8 mouse cellular contexts compared by ENCODE assay signal in the genomic region with DNA sequence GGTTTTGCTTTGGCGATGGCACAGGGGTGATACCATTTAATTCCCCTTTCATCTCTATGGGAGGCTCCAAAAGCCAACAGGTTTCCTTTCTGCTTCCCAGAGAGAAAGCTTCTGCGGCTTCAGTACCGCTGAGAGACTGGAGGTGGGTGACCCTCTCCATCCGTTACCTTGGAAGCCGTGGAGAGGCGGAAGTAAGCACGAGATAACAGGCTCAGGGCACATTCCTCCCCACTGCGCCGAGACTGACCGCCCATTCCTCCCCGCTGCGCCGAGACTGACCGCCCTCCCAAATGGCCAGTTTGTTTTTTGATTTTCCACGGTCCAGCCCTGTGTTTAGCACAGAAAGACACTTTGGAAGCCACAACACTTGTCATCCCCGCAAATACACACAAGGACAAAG. TPM values are rescaled to one million over a fixed set of nuclear protein-coding genes. Genes with fewer than 3 reads are reported as not detected.
DNase-seq lines count a peak whose midpoint lies in the region; ATAC-seq and TF ChIP-seq lines count a peak whose summit lies in the region.

No protein-coding gene starts in this region.

- TF ChIP-seq EP300 in liver, embryonic 14.5 days (IDR thresholded peaks at IDR 0.05; ENCODE audit: low read depth) = no peak

- H3K9ac ChIP-seq in kidney, embryonic 14.5 days (ENCODE audit: low read depth, low read length) = no peak overlapping the region
- peak overlapping the region; percentile 42 for H3K9ac ChIP-seq in heart, embryonic 14.5 days (ENCODE audit: low read length)
- no peak overlapping the region for H3K9ac ChIP-seq in liver, embryonic 14.5 days (replicated peaks)
- H3K9ac ChIP-seq in neural tube, embryonic 13.5 days = peak overlapping the region; percentile 31; the same call in 1 of the 2 replicates

- no peak overlapping the region for H3K27ac ChIP-seq in kidney, embryonic 14.5 days (ENCODE audit: low read depth, low read length)
- no peak overlapping the region for H3K27ac ChIP-seq in heart, embryonic 14.5 days (replicated peaks in 1 of 2; ENCODE audit: control insufficient read depth in 1 of 2, insufficient read depth in 1 of 2, low read depth in 2 of 2, low read length in 2 of 2)
- no peak overlapping the region for H3K27ac ChIP-seq in liver, embryonic 14.5 days
- no peak overlapping the region for H3K27ac ChIP-seq in neural tube, embryonic 13.5 days (replicated peaks)

- peak overlapping the region; percentile 3; the same call in 1 of the 2 replicates for H3K4me3 ChIP-seq in kidney, embryonic 14.5 days (ENCODE audit: low read length)
- peak overlapping the region; percentile 31 to 34 for H3K4me3 ChIP-seq in heart, embryonic 14.5 days (ENCODE audit: control insufficient read depth in 1 of 2, insufficient read depth in 1 of 2, low read depth in 1 of 2, low read length in 2 of 2)
- no peak overlapping the region for H3K4me3 ChIP-seq in liver, embryonic 14.5 days (ENCODE audit: insufficient read depth in 1 of 2, low read depth in 2 of 2, low read length in 2 of 2)
- H3K4me3 ChIP-seq in neural tube, embryonic 13.5 days = 0 out of 2 replicates have a peak overlapping the region, but pooled peaks have one; percentile 8

- H3K4me1 ChIP-seq in kidney, embryonic 14.5 days (ENCODE audit: control insufficient read depth, insufficient read depth, low read length) = no peaks in the 10 kb centered on the region
- H3K4me1 ChIP-seq in heart, embryonic 14.5 days (ENCODE audit: control insufficient read depth in 2 of 2, insufficient read depth in 2 of 2, low read length in 2 of 2) = peaks cover 5 to 10% of the 10 kb centered on the region in 2 experiments; a peak in 3 of 4 replicates
- peaks cover 0 to 2% of the 10 kb centered on the region in 2 experiments; a peak in 1 of 4 replicates for H3K4me1 ChIP-seq in liver, embryonic 14.5 days (replicated peaks; ENCODE audit: control insufficient read depth in 2 of 2, insufficient read depth in 2 of 2, low read length in 1 of 2)
- H3K4me1 ChIP-seq in neural tube, embryonic 13.5 days (replicated peaks) = peaks cover 30% of the 10 kb centered on the region

- intact Hi-C loops in left cerebral cortex, postnatal 10 days (cut with DNase I) = loop anchor here (5.0 to 10.0 kb wide), 2 partner anchors 47 to 145 kb away; no protein-coding TSS in a partner anchor

- H3K4me2 ChIP-seq in kidney, embryonic 14.5 days (replicated peaks; ENCODE audit: low read depth, low read length) = no peak overlapping the region; the same call in 1 of the 2 replicates
- peak overlapping the region; percentile 68 for H3K4me2 ChIP-seq in heart, embryonic 14.5 days (ENCODE audit: low read length)
- H3K4me2 ChIP-seq in liver, embryonic 14.5 days (ENCODE audit: low read depth) = peak overlapping the region; percentile 36; the same call in 1 of the 2 replicates
- peak overlapping the region; percentile 41 for H3K4me2 ChIP-seq in neural tube, embryonic 13.5 days

- no peak for TF ChIP-seq CTCF in liver, embryonic 14.5 days (IDR thresholded peaks at IDR 0.05; ENCODE audit: low read depth)

- no peaks in the 10 kb centered on the region for H3K36me3 ChIP-seq in kidney, embryonic 14.5 days (ENCODE audit: control insufficient read depth, insufficient read depth, low read length)
- H3K36me3 ChIP-seq in heart, embryonic 14.5 days (ENCODE audit: control insufficient read depth, insufficient read depth, low read length) = no peaks in the 10 kb centered on the region
- no peaks in the 10 kb centered on the region for H3K36me3 ChIP-seq in liver, embryonic 14.5 days (replicated peaks; ENCODE audit: control insufficient read depth, insufficient read depth, low read depth)
- H3K36me3 ChIP-seq in neural tube, embryonic 13.5 days = no peaks in the 10 kb centered on the region

- under 1% methylated on average over 16 of the region's 16 CpGs for WGBS in kidney, embryonic 14.5 days
- 1% methylated on average over 16 of the region's 16 CpGs for WGBS in heart, embryonic 14.5 days
- under 1% methylated on average over 16 of the region's 16 CpGs for WGBS in liver, embryonic 14.5 days (ENCODE audit: insufficient replicate concordance)
- under 1% methylated on average over 16 of the region's 16 CpGs for WGBS in neural tube, embryonic 13.5 days

- no peak for DNase-seq in kidney, postnatal 36 days
- no peak for DNase-seq in liver, embryonic 14.5 days (ENCODE audit: low read depth in 3 of 3, low spot score in 3 of 3)
- no peak for DNase-seq in left cerebral cortex, postnatal 10 days (ENCODE audit: extremely low spot score in 1 of 2, low spot score in 2 of 2)

- no peak for ATAC-seq in kidney, embryonic 14.5 days (ENCODE audit: low FRiP score, low TSS enrichment)
- ATAC-seq in heart, embryonic 14.5 days (ENCODE audit: insufficient number of reproducible peaks, insufficient read depth, low FRiP score, low read depth) = no peak
- ATAC-seq in liver, embryonic 14.5 days (ENCODE audit: insufficient read depth) = no peak
- ATAC-seq in neural tube, embryonic 13.5 days (ENCODE audit: low read depth) = no peak
- ATAC-seq in inflammation-experienced regulatory T-cells, adult 6 months = no peak
- ATAC-seq in CD4-positive, CD25-positive, alpha-beta regulatory T cell, adult 4 months = no peak

- H3K9me3 ChIP-seq in kidney, embryonic 14.5 days (ENCODE audit: control insufficient read depth, low read length) = no peaks in the 10 kb centered on the region
- H3K9me3 ChIP-seq in heart, embryonic 14.5 days (ENCODE audit: control insufficient read depth, low read length) = no peaks in the 10 kb centered on the region
- no peaks in the 10 kb centered on the region for H3K9me3 ChIP-seq in liver, embryonic 14.5 days (ENCODE audit: control insufficient read depth, low read length)
- no peaks in the 10 kb centered on the region for H3K9me3 ChIP-seq in neural tube, embryonic 13.5 days

- H3K27me3 ChIP-seq in kidney, embryonic 14.5 days (ENCODE audit: control insufficient read depth, insufficient read depth, low read length) = peaks cover 62% of the 10 kb centered on the region
- peaks cover 3% of the 10 kb centered on the region; the same call in 1 of the 2 replicates for H3K27me3 ChIP-seq in heart, embryonic 14.5 days (ENCODE audit: control insufficient read depth, insufficient read depth, low read length)
- H3K27me3 ChIP-seq in liver, embryonic 14.5 days (ENCODE audit: control insufficient read depth, insufficient read depth, low read length) = peaks cover 11% of the 10 kb centered on the region
- peaks cover 99% of the 10 kb centered on the region for H3K27me3 ChIP-seq in neural tube, embryonic 13.5 days

RNA-seq across cellular contexts. Expression of gene Olig2, which starts 55.4 kb away (rescaled TPM):
- not detected in 2 replicates for polyA plus RNA-seq in kidney, embryonic 14.5 days (2014; fragmentation: Nextera tagmentation; extraction: Ambion mirVana)
- not detected in 2 replicates for polyA plus RNA-seq in heart, embryonic 14.5 days (2014; fragmentation: Nextera tagmentation; extraction: Ambion mirVana)
- 0.02 TPM in 1 of 2 replicates, not detected in the other for polyA plus RNA-seq in liver, embryonic 14.5 days (2012; rRNA removed)
- not detected in 2 replicates for polyA plus RNA-seq in liver, embryonic 14.5 days (2014; fragmentation: Nextera tagmentation; extraction: Ambion mirVana)
- 4.5 and 4.6 TPM in 2 replicates for polyA plus RNA-seq in neural tube, embryonic 13.5 days (2015; fragmentation: Nextera tagmentation; extraction: Ambion mirVana)
- polyA plus RNA-seq in inflammation-experienced regulatory T-cells, adult 6 months (2017; shearing (Covaris generic)) = not detected
- polyA plus RNA-seq in CD4-positive, CD25-positive, alpha-beta regulatory T cell, adult 4 months (2017; shearing (Covaris generic)) = not detected
- total RNA-seq in left cerebral cortex, postnatal 10 days (2021) = 10 to 100 TPM; 24.9 to 29.4 TPM

Comparison
In these comparisons a context has a peak if more than half of its experiments do, and no peak if none do; other contexts are left out.
1. H3K4me3 ChIP-seq: peak in kidney, embryonic 14.5 days (single experiment), heart, embryonic 14.5 days (2 of 2) and neural tube, embryonic 13.5 days (single experiment); none in liver, embryonic 14.5 days (0 of 2).
2. H3K9ac ChIP-seq: peak in heart, embryonic 14.5 days (single experiment) and neural tube, embryonic 13.5 days (single experiment); none in kidney, embryonic 14.5 days (single experiment) and liver, embryonic 14.5 days (single experiment).